Mouse (Mus musculus): ENCODE data around the gene Lingo1.

GRCm38 (mm10) chr9:56584043-56584424, 212.2 kb downstream of the Lingo1 start:
- TF ChIP-seq CTCF (IDR thresholded peaks at IDR 0.05; ENCODE audit: low read depth) = no peak
- no peak for TF ChIP-seq EP300 (IDR thresholded peaks at IDR 0.05; ENCODE audit: low read depth)

Data from liver, postnatal 0 days (tissue).